Mouse (Mus musculus): ENCODE data around the gene Olfr222. TPM values are rescaled to one million over a fixed set of nuclear protein-coding genes. Genes with fewer than 3 reads are reported as not detected.

Gene Olfr222
- total RNA-seq, 2 experiments from 2014 or later = not detected

- no peak for DNase-seq
- intact Hi-C loops (cut with DNase I) = no loop called here
Observed at GRCm38 (mm10) chr11:59542442-59542841, 33.6 kb downstream of the Olfr222 start.

GRCm38 (mm10) chr11:59541324-59541723 lies 34.7 kb downstream of the Olfr222 start, which contains the start of gene Nlrp3:
TSS of gene Nlrp3 (plus strand) at chr11:59541568.
- DNase-seq = no peak

GRCm38 (mm10) chr11:59540123-59540522 lies 35.9 kb downstream of the Olfr222 start:
- no peak for DNase-seq
- intact Hi-C loops (cut with DNase I) = no loop called here

More at GRCm38 (mm10) chr11:59541324-59541723, 34.7 kb downstream of the Olfr222 start, which contains the start of gene Nlrp3:
- intact Hi-C loops (cut with DNase I) = no loop called here

- DNase-seq = peak; percentile 51 to 63
- intact Hi-C loops (cut with DNase I) = no loop called here
Observed at GRCm38 (mm10) chr11:59538387-59538786, 37.6 kb downstream of the Olfr222 start.

- intact Hi-C loops (cut with DNase I) = no loop called here
- peak in 1 of 2 experiments; percentile 51 for DNase-seq
Observed at GRCm38 (mm10) chr11:59537218-59538130, 38.6 kb downstream of the Olfr222 start.

- intact Hi-C loops (cut with DNase I) = no loop called here
Observed at GRCm38 (mm10) chr11:59531562-59531961, 44.5 kb downstream of the Olfr222 start.

GRCm38 (mm10) chr11:59530870-59531535 lies 45.0 kb downstream of the Olfr222 start:
- intact Hi-C loops (cut with DNase I) = no loop called here
- no peak for DNase-seq

More at GRCm38 (mm10) chr11:59531562-59531961, 44.5 kb downstream of the Olfr222 start:
- no peak for DNase-seq

- no peak for DNase-seq
- intact Hi-C loops (cut with DNase I) = no loop called here
Observed at GRCm38 (mm10) chr11:59530221-59530620, 45.8 kb downstream of the Olfr222 start.

- intact Hi-C loops (cut with DNase I) = no loop called here
- DNase-seq = peak in 1 of 2 experiments; percentile 23
Observed at GRCm38 (mm10) chr11:59526472-59527080, 49.5 kb downstream of the Olfr222 start, which contains the start of gene Zkscan17. TSS of gene Zkscan17 (minus strand) at chr11:59526751.

- intact Hi-C loops (cut with DNase I) = no loop called here
- DNase-seq = peak; percentile 67 to 72
Observed at GRCm38 (mm10) chr11:59525237-59525636, 50.8 kb downstream of the Olfr222 start.

- DNase-seq = no peak
- intact Hi-C loops (cut with DNase I) = loop anchor here (1.0 kb wide), 2 partner anchors 45 to 90 kb away; no protein-coding TSS in a partner anchor
Observed at GRCm38 (mm10) chr11:59524150-59524549, 51.9 kb downstream of the Olfr222 start.

Other genes starting within 250 kb of the Olfr222 start
- gene Prss38, start 200.6 kb downstream of the Olfr222 start, total RNA-seq (2021) = not detected
- gene Jmjd4, start 126.2 kb downstream of the Olfr222 start, total RNA-seq (2021) = 10 to 100 TPM; 10.8 TPM
- 10 to 100 TPM; 33.0 to 37.7 TPM for gene Snap47, start 125.0 kb downstream of the Olfr222 start, total RNA-seq (2021)
- gene Zfp867, start 103.8 kb downstream of the Olfr222 start, total RNA-seq (2021) = 1 to 10 TPM; 4.4 to 4.7 TPM
- 10 to 100 TPM; 16.4 to 17.4 TPM for gene Zkscan17, start 49.5 kb downstream of the Olfr222 start, total RNA-seq (2021)
- 1 to 10 TPM in 1 of 2 experiments, under 1 TPM in 1; 0.42 to 1.0 TPM for gene Nlrp3, start 34.7 kb downstream of the Olfr222 start, total RNA-seq (2021)
- gene Olfr223, start 17.1 kb upstream of the Olfr222 start, total RNA-seq (2021) = not detected
- 100 to 1,000 TPM; 137 to 147 TPM for gene Mprip, start 85.1 kb upstream of the Olfr222 start, total RNA-seq (2021)
- gene Pld6, start 211.4 kb upstream of the Olfr222 start, total RNA-seq (2021) = under 1 TPM; 0.22 to 0.54 TPM
- 10 to 100 TPM; 41.4 to 51.3 TPM for gene Flcn, start 233.8 kb upstream of the Olfr222 start, total RNA-seq (2021)